Mouse (Mus musculus): ENCODE data around the gene Plxnd1.

- TF ChIP-seq CTCF (IDR thresholded peaks at IDR 0.05; ENCODE audit: borderline replicate concordance, insufficient read depth, low read length) (no peak), POLR2A (IDR thresholded peaks at IDR 0.05; ENCODE audit: low read depth, low read length) (no peak)
These were observed 67.2 kb downstream of the Plxnd1 start for GRCm38 (mm10) chr6:115927292-115928242.
